Mouse (Mus musculus) midbrain, embryonic 12.5 days (tissue): ENCODE measurements around the gene Mpdz. TPM values are rescaled to one million over a fixed set of nuclear protein-coding genes. Genes with fewer than 3 reads are reported as not detected.

Experiments used
- ATAC-seq: fragments of 200-750 bp; cut with Nextera tagmentation; 2 replicates; pipeline ENCODE4 v1.8.0; 2017; ENCODE audit warnings: low read depth, moderate TSS enrichment, moderate library complexity; ENCODE audit not compliant: low FRiP score
- H3K27ac ChIP-seq: fragments of 300-500 bp; sonication (generic); replicated peaks from 2 replicates; pipeline ENCODE4 v1.5.1; 2016; ENCODE audit warnings: mild to moderate bottlenecking
- H3K27me3 ChIP-seq: fragments of 300-500 bp; sonication (generic); 2 replicates; pipeline ENCODE4 v1.6.1; 2016; ENCODE audit warnings: mild to moderate bottlenecking
- H3K36me3 ChIP-seq: fragments of 300-500 bp; sonication (generic); 2 replicates; pipeline ENCODE4 v1.6.1; 2016
- H3K4me1 ChIP-seq: fragments of 300-500 bp; sonication (generic); 2 replicates; pipeline ENCODE4 v1.6.1; 2016
- H3K4me2 ChIP-seq: fragments of 300-500 bp; sonication (generic); replicated peaks from 2 replicates; pipeline ENCODE4 v1.6.1; 2016; ENCODE audit warnings: mild to moderate bottlenecking, moderate library complexity
- H3K4me3 ChIP-seq: fragments of 300-500 bp; sonication (generic); 2 replicates; pipeline ENCODE4 v1.5.1; 2016; ENCODE audit warnings: mild to moderate bottlenecking
- H3K9ac ChIP-seq: fragments of 300-500 bp; sonication (generic); replicated peaks from 2 replicates; pipeline ENCODE4 v1.6.1; 2016; ENCODE audit warnings: mild to moderate bottlenecking, moderate library complexity
- H3K9me3 ChIP-seq: fragments of 300-500 bp; sonication (generic); 2 replicates; pipeline ENCODE4 v1.6.1; 2016; ENCODE audit warnings: mild to moderate bottlenecking
- whole genome bisulfite sequencing: fragments of 180-500 bp; shearing (Covaris S2); methylation state at CpG from one replicate; pipeline ENCODE4 v1.1.7; 2016; 5-methylcytosine and 5-hydroxymethylcytosine counted together
- polyA plus RNA-seq: library from polyadenylated mRNA; unstranded; fragments of >200 nt; fragmentation: Nextera tagmentation; extraction: Ambion mirVana; gene quantifications from 2 replicates; pipeline ENCODE4 v1.2.1, GENCODE M21; 2016

The Mpdz gene
- polyA plus RNA-seq, 1 experiment from 2014 or later, result 46.5 TPM

DNA sequence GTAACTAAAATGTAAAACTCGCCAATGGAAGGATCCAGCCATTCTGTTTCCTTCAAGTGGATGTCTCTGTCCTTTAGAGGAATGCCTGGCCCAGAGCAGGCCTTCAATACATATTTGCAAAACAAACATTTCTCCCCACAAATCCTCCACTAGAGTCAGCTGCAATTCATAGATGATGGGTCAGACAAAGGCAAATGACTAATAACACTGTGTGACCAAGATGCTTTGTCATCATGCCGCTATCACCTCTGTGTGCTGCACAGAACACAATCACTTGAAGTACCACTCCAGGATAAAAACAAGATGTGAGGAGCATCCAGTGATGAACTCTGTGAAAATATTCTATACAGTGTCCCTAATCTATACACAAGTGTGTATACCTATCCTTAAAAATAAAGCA, 55.0 kb downstream of the Mpdz start:
- Histone ChIP-seq H3K36me3 (peaks cover 16% of the 10 kb centered on the region; the same call in 1 of the 2 replicates), H3K27me3 (no peaks in the 10 kb centered on the region), H3K27ac (no peak overlapping the region), H3K4me1 (peaks cover 9% of the 10 kb centered on the region), H3K9ac (no peak overlapping the region), H3K4me3 (no peak overlapping the region), H3K9me3 (no peaks in the 10 kb centered on the region), H3K4me2 (no peak overlapping the region)
- no peak for ATAC-seq
- WGBS, result 77% methylated on average over 2 of the region's 2 CpGs

DNA sequence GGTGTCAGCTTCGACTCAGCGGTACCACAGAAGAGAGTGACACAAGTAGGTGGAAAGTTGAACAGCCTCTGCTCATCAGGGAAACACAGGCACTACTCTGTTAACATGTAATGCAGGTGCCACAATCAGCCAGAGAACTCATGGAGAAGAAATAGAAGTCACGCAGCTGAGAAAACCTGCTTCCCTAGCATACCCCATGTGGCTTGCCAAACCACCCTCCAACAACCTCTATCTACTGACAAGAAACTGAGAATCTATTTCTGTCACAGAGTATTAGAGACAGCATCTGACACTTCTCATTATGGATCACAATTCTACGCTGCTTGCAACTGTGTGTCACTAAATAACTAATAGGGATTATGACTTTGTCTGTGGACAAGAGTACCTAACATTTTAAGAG, 70.3 kb downstream of the Mpdz start:
- no peak overlapping the region for H3K4me2 ChIP-seq
- H3K4me1 ChIP-seq, result no peaks in the 10 kb centered on the region
- H3K4me3 ChIP-seq, result no peak overlapping the region
- H3K27me3 ChIP-seq, result no peaks in the 10 kb centered on the region
- ATAC-seq, result no peak
- no peak overlapping the region for H3K9ac ChIP-seq
- 92% methylated on average over 4 of the region's 4 CpGs for WGBS
- H3K27ac ChIP-seq, result no peak overlapping the region
- peaks cover 4% of the 10 kb centered on the region; the same call in 1 of the 2 replicates for H3K36me3 ChIP-seq
- H3K9me3 ChIP-seq, result no peaks in the 10 kb centered on the region

DNA sequence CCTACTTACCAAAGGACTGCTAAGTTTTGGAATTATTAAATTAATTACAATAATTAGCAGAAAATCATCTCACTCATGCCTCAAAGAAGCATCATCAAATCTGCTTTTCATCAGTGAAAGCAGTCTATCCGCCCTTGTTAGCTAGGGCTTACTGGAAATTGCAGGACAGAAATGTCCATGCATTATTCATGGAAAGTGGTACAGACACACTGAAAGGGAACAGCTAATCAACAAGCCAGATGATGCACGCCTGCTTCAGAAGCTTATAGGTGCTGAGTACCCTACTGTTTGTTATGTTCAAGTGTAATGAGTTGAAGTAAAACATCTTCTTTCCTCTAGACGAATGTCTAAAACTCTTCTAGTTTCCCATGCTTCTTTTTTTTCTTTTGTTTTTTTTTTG, 91.2 kb downstream of the Mpdz start:
- WGBS, result 56% methylated on average over 3 of the region's 3 CpGs
- Histone ChIP-seq H3K4me2 (no peak overlapping the region), H3K27me3 (no peaks in the 10 kb centered on the region), H3K36me3 (peaks cover 20% of the 10 kb centered on the region), H3K4me3 (no peak overlapping the region), H3K27ac (no peak overlapping the region), H3K9me3 (no peaks in the 10 kb centered on the region), H3K4me1 (no peaks in the 10 kb centered on the region), H3K9ac (no peak overlapping the region)
- peak; percentile 87 for ATAC-seq

DNA sequence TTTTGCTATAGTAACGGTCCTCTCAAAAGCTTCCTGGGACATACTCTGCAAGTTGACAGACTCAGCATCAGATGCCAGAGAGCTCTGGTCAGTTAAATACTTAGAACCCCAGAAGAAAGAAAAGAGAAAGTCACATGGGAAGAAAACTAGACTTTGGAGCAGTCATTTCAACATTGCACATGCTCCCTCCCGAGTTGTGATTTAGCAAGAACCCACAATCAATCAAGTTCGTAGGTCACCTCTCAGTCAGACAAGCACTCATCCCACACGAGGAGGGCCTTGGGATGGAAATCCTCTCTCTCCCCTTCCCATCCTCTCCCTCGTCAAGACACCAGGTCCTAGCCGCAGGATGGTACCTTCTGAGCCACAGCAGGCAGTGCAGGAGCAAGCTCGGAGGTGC, 94.0 kb downstream of the Mpdz start:
- Histone ChIP-seq H3K4me1 (no peaks in the 10 kb centered on the region), H3K36me3 (peaks cover 17% of the 10 kb centered on the region), H3K9ac (no peak overlapping the region), H3K4me2 (no peak overlapping the region), H3K27me3 (no peaks in the 10 kb centered on the region), H3K9me3 (no peaks in the 10 kb centered on the region), H3K27ac (no peak overlapping the region), H3K4me3 (no peak overlapping the region)
- WGBS, result 85% methylated on average over 7 of the region's 7 CpGs
- ATAC-seq, result no peak

DNA sequence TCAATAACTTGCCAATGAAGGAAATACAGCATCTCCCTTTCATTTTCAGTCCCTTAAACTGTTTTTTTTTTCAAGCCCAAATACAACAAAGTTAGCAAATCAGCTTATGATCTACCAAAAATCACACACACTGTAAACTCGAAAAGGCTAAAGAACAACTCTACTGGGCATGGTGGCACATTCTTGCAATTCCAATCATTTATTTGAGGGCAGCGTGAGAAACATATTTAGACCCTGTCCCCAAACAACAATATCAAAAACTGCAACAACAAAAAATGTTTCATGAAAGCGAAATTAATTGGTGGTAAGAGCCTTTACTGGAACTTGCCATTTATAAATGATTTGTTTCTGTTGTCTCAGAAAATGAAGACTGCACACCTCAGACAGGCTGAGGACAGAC, 97.5 kb downstream of the Mpdz start:
- H3K4me2 ChIP-seq, result no peak overlapping the region
- H3K4me1 ChIP-seq, result no peaks in the 10 kb centered on the region
- H3K27ac ChIP-seq, result no peak overlapping the region
- no peak for ATAC-seq
- peaks cover 17% of the 10 kb centered on the region for H3K36me3 ChIP-seq
- 90% methylated on average over 3 of the region's 3 CpGs for WGBS
- H3K9ac ChIP-seq, result no peak overlapping the region
- H3K9me3 ChIP-seq, result no peaks in the 10 kb centered on the region
- no peak overlapping the region for H3K4me3 ChIP-seq
- no peaks in the 10 kb centered on the region for H3K27me3 ChIP-seq

DNA sequence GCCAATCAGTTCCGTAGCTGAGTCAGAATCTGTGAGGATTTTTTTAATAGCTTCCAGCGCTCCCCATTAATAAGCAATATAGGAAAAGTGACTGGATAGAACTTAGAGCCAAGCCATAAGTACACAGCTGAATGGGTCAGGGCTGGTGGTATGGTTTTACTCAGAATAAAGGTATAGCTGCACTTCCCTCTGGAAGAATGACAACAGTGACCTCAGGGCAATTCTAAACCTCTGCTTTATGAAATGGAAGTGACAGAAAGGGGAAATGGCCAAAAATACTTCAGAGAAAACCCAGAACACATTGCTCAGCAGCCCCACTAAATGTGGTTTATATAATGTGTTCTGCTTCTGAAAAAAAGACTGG, 109.0 kb downstream of the Mpdz start:
- Histone ChIP-seq H3K4me3 (no peak overlapping the region), H3K36me3 (0 out of 2 replicates have a peak, but pooled peaks cover 8% of the 10 kb centered on the region), H3K4me2 (no peak overlapping the region), H3K27ac (peak overlapping the region; percentile 52; the same call in 1 of the 2 replicates), H3K4me1 (peaks cover 17% of the 10 kb centered on the region), H3K9me3 (no peaks in the 10 kb centered on the region), H3K27me3 (no peaks in the 10 kb centered on the region; the same call in 1 of the 2 replicates), H3K9ac (no peak overlapping the region)
- 73% methylated on average over 2 of the region's 2 CpGs for WGBS
- ATAC-seq, result no peak

DNA sequence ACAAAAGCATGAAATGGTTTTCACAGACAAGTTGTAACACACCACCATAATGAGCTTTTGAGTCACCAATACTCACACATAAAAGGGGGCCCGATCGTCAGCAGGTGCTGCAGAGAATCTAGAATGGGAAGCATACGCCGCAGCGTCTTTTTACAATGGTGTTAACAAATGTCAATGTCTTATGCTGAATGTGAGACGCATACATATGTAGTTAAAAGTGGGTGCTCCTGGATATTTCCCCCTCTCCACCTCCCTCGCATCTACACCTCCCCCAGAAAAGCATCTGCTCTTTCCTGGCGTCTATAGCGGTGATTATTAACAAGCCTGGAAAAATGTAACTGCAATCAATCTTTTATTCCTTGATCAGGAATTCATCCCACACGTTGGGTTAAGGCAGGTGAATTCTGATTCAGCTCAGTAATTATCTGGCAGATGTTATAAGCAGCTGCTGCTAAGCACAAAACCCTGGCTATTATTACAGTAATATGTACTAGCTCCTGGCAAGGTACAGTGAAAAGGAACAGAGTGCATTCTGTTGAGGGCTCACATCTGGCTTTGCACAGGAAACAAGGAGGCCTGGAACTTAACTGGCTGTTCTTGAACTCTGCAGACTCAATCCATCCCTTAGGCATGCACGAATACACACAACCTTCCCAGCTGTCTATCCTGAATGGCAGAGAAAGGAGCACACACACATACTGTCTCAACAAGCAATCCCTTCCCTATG, 109.6 kb downstream of the Mpdz start:
- ATAC-seq, result peak; percentile 69
- H3K4me3 ChIP-seq, result no peak overlapping the region
- H3K9ac ChIP-seq, result no peak overlapping the region
- H3K4me1 ChIP-seq, result peaks cover 17% of the 10 kb centered on the region
- 43% methylated on average over 11 of the region's 11 CpGs for WGBS
- 0 out of 2 replicates have a peak overlapping the region, but pooled peaks have one; percentile 1 for H3K4me2 ChIP-seq
- H3K27ac ChIP-seq, result peak overlapping the region; percentile 52
- no peaks in the 10 kb centered on the region for H3K9me3 ChIP-seq
- H3K27me3 ChIP-seq, result no peaks in the 10 kb centered on the region; the same call in 1 of the 2 replicates
- 0 out of 2 replicates have a peak, but pooled peaks cover 8% of the 10 kb centered on the region for H3K36me3 ChIP-seq

DNA sequence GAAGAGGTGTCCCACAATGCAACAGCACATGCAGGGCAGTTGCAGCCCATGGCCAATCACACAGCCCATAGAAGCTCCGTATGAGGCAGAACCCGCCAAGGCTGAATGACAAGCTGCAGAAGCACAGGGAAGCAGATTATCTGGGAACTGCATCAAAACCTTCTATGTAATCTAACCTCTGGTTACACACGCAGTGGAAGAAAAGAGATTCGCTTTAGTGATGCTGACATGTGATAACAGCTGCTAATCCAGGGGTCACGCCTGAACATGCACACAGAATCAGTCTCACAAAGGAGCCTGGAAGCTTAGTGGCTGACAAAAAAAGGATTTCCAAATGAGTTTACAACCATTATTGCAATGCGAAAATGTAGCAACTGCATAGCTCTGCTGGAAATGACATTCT, 110.2 kb downstream of the Mpdz start:
- 24% methylated on average over 6 of the region's 6 CpGs for WGBS
- H3K4me1 ChIP-seq, result peaks cover 17% of the 10 kb centered on the region
- H3K27ac ChIP-seq, result peak overlapping the region; percentile 52
- peak; percentile 87 for ATAC-seq
- H3K4me3 ChIP-seq, result no peak overlapping the region
- no peak overlapping the region for H3K9ac ChIP-seq
- H3K36me3 ChIP-seq, result 0 out of 2 replicates have a peak, but pooled peaks cover 6% of the 10 kb centered on the region
- no peaks in the 10 kb centered on the region for H3K9me3 ChIP-seq
- H3K4me2 ChIP-seq, result 0 out of 2 replicates have a peak overlapping the region, but pooled peaks have one; percentile 1
- no peaks in the 10 kb centered on the region; the same call in 1 of the 2 replicates for H3K27me3 ChIP-seq

DNA sequence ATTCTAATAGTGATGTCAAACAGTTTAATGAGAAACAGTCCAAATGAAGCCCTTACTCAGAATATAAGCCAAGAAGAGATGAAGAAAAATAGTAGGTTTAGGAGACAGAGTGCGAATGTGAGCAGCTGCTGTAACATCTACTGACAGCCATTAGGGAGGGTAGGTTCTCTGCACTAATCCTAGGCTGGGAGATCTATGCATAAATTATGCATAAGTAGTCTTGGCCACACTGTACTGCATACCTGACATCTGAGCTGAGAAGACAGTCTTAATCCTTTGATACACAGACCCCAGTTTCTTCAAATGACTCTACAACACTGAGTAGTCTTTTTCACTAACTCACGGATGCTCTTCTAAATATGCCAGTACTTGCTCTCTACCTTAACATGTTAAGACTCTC, 114.9 kb downstream of the Mpdz start:
- Histone ChIP-seq H3K4me3 (no peak overlapping the region), H3K27me3 (no peaks in the 10 kb centered on the region), H3K4me2 (no peak overlapping the region), H3K36me3 (no peaks in the 10 kb centered on the region), H3K27ac (no peak overlapping the region), H3K4me1 (peaks cover 6% of the 10 kb centered on the region), H3K9ac (no peak overlapping the region), H3K9me3 (no peaks in the 10 kb centered on the region)
- 82% methylated on average over 2 of the region's 2 CpGs for WGBS
- peak; percentile 55; the same call in 1 of the 2 replicates for ATAC-seq

DNA sequence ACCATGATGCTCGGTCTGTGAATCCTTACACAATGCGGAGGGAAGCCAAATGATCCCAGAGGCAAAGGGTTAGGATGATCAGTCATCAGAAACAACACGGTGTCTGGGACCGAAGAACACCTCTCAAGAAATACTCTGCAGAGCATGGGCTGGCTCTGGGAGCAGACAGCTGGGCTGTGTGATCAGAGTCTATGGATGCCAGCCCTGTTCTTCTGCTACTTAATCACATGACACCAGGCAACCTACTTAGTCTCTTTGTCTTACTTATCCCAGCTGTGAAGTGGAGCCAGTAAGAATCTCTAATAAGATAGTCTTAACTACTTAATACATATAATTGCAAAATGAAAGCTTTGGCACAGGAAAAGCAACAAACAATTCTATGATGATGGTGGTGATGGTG, 118.8 kb downstream of the Mpdz start:
- Histone ChIP-seq H3K9ac (no peak overlapping the region), H3K27ac (no peak overlapping the region), H3K4me2 (no peak overlapping the region), H3K9me3 (no peaks in the 10 kb centered on the region), H3K27me3 (no peaks in the 10 kb centered on the region), H3K4me1 (no peaks in the 10 kb centered on the region), H3K36me3 (peaks cover 6% of the 10 kb centered on the region; the same call in 1 of the 2 replicates), H3K4me3 (no peak overlapping the region)
- 95% methylated on average over 4 of the region's 4 CpGs for WGBS
- no peak for ATAC-seq

DNA sequence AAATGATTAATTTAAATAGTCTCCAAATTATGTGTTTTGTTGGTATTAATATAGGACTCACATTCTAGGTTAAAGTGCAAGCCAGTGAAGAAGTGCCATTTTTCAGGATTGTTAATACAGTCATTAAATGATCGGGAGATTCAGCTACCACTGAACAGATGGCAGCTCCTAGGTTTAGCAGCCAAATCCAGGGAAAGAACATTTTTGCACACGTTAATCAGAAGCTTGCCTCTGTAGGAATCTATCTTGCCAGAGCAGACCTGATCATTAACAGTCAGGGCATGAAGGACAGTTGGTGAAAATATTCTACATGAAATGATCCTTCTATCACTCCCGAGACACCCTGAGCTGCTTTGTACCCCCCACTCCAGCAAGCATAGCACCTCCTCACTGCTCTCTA, 120.4 kb downstream of the Mpdz start:
- Histone ChIP-seq H3K4me3 (no peak overlapping the region), H3K4me2 (no peak overlapping the region), H3K27ac (no peak overlapping the region), H3K9ac (no peak overlapping the region), H3K27me3 (no peaks in the 10 kb centered on the region), H3K36me3 (peaks cover 13% of the 10 kb centered on the region), H3K4me1 (no peaks in the 10 kb centered on the region), H3K9me3 (no peaks in the 10 kb centered on the region)
- ATAC-seq, result no peak
- 83% methylated on average over 3 of the region's 3 CpGs for WGBS

DNA sequence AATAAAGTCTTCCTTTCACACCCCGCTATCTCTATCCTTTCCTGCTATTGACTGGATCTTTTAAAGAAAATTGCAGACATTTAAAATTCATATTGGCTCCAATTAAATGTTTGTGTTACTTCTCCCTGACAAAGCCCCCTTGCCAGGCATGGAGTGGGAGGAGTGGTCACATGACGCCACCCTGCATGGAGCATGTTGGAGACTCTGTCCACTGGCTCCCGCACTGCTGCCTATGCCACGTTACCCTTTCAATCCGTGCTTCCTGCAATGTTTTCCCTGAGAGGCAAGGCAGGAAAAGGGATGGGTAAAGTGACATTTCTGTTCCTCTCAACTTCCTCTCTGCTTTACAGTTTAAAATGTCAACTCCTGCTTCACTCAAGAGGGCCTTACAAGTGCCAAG, 128.0 kb downstream of the Mpdz start:
- Histone ChIP-seq H3K4me2 (no peak overlapping the region), H3K27me3 (no peaks in the 10 kb centered on the region), H3K4me3 (no peak overlapping the region), H3K9me3 (no peaks in the 10 kb centered on the region), H3K4me1 (no peaks in the 10 kb centered on the region), H3K27ac (no peak overlapping the region), H3K36me3 (peaks cover 13% of the 10 kb centered on the region), H3K9ac (no peak overlapping the region)
- WGBS, result 84% methylated on average over 5 of the region's 5 CpGs
- ATAC-seq, result no peak
